Mouse (Mus musculus): ENCODE data around the gene Homer3.

Gene Homer3

DNA sequence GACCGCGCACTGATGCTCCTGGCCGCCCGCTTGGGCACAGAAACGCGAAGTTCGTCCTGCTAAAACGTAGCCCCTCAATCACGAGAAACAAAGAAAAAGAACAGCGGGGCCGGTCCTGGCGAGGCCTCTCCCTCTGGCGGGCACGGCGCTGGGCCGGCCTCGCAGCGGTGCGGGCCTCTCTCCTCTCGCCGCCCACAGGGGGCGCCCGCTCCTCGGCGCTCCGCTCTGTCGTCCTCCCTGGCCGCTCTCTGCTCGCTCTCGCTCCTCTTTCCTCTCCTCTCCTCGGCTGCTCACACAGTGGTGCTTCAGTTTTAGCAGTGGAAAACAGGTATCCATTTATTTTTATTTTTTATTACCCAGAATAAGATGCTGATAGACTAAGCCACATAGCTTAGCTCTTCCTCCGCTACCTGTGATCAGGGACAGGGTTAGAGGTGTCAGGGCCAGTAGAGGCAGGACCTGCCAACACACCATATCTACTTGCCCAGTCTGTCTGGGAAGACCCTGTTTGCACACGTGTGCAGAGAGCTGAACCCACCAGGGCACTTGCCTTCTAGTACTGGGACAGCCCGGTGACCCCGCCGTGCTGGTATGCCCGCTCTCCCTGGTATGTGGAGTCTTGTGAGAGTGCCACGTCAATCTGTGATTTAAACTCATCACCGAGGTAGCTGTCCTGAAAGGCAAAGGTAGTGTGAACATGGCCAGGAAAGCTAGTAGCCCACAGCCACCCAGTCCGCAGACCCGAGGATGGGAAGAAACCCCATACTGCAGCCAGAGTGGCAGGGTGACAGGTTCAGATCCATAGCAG is 49.6 kb downstream of the Homer3 start:
- in situ Hi-C loops (cut with MboI, MseI) = no loop called here

DNA sequence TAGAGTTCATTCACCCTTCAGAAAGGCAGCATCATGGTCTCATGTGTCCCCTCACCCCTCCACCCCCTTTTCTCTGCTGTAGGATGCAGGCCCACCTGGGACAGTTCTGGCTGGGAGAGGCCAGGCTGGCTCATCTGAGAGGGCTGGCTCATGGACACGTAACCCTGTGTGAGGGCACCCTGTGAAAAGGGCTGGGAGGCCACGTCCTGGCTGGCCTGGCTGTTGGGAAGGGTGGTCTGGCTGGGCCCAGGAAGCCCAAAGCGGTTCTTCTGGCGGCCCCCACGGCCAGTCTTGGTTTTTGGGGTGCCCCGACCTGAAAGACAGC is 50.2 kb downstream of the Homer3 start:
- in situ Hi-C loops (cut with MboI, MseI) = no loop called here

DNA sequence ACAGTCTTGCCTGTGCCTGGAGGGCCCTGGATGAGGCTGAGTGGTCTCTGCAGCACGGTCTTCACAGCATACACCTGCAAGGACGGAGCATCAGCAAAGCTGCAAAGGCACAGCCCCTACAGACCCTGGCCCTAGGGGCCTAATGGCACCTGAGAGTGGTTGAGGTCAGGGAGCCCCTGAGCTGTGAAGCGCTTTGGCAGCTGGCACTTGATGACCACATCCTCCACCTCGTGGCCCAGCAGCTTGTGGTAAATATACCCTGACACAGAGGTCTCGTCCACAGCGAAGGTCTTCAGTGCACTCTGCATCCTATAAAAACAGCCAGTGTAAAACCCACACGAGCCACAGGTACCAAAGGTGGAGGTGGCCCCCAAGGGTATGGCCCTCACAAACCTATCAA is 56.3 kb downstream of the Homer3 start:
- in situ Hi-C loops (cut with MboI, MseI) = no loop called here

DNA sequence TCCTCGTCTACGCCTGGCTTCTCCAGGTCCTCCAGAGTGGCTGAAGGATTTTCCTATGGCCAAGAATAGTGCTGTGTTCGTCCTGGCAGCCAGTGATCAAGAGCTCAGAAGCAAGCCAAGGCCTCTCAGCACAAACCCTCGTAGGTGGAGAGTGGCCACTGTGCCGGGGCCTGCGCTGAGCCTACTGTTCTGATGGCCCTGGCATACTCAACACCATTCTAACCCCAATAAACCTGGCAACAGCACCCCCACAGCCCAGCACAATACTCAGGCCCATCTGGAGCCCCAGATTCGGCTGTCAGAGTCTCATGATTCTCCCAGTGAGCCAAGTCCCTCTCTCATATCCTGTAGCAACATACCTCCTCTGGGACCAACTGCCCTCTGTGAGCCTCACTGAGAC is 58.0 kb downstream of the Homer3 start:
- in situ Hi-C loops (cut with MboI, MseI) = no loop called here

DNA sequence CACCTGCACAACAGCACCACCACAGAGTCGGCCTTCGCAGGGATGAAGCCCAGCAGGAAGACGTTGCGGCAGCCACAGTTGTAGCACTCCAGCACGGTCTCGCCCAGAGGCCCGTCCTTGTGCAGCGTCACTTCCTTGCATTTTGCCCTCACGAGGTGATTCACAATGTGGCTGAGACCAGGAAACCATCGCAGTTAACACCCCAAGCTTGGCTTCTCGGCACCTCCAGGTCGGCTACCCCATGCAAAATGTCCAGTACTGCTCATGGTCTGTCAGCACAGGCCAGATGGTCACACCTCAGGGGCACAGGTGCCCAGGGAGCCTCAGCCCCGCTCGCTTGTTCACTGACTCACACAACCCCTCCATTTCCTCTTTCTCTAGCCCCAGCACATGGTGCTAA is 59.4 kb downstream of the Homer3 start:
- in situ Hi-C loops (cut with MboI, MseI) = no loop called here

DNA sequence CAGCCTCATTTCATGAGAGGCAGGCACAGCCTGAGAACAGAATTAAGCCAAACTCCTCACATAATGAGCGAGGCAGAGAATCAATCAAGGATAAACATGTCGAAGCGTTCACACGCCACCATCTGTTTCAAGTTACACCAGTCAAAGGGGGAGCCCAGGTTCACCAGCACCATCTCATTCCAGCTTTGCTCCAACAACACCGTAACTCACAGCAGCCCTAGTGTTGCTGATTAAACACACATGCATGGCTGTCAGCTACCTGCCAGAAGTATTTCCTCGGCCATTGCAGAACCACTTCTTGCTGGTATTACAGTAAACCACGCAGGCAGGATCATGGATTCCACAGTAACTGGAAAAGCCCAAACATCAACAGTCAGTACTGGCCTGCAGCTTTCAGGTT is 60.4 kb downstream of the Homer3 start:
- in situ Hi-C loops (cut with MboI, MseI) = no loop called here

DNA sequence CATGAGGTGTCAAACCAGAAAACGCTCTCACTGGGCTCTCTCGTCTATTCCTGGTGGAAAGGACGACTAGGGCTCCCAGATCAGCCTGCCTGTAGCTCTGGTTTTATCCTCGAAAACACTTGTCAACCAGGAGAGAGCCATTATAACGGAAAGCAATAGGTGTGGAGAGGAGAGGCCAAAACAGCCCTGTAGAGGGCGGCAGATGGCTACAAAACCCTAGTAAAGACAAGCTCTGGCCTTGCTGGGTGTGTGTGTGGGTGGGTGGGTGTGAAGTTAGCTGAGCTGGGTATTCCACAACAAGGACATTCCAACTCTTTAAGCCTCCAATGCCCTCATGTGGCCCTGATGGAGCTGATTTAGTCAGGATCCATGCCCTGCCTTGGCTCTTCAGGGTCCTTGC is 61.1 kb downstream of the Homer3 start:
- in situ Hi-C loops (cut with MboI, MseI) = no loop called here
